Mouse (Mus musculus): Measurements from ENCODE around the gene Map3k6. TPM values are rescaled to one million over a fixed set of nuclear protein-coding genes. Genes with fewer than 3 reads are reported as not detected.

The Map3k6 gene
- total RNA-seq, 1 experiment, result 2.7 TPM

DNA sequence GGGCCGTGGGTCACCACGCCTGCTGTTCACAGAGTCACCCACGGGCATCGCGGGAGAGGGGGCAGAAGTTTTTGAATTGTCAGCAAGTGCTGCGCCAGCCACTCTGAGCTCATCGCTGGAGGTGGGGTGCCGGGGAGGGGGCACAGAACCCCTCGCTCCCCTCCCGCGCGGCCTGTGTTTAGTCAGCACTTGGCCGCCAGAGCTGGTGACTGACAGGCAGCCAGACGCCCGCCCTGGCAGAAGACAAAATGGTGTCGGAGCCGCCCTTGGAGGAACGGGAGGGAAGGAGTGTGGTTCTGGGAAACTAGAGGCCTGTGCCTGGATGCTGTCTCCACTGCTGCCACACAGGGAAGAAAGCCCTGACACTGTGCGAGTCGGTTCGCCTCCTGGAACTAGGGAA lies 40.3 kb upstream of the Map3k6 start:
- Histone ChIP-seq H3K9ac (ENCODE audit: insufficient read depth, low read depth, low read length, poor library complexity, severe bottlenecking) (peak overlapping the region; percentile 38), H3K9me3 (ENCODE audit: control insufficient read depth, insufficient read depth, low read depth, low read length) (no peaks in the 10 kb centered on the region), H3K4me1 (ENCODE audit: control insufficient read depth in 2 of 2, insufficient read depth in 2 of 2, low read length in 2 of 2, poor library complexity in 1 of 2) (peaks cover 12 to 44% of the 10 kb centered on the region in 2 experiments), H3K4me3 (ENCODE audit: insufficient read depth in 1 of 2, low read depth in 1 of 2, low read length in 2 of 2, poor library complexity in 1 of 2, severe bottlenecking in 1 of 2) (peak overlapping the region in 1 of 2 experiments; percentile 42; a peak in 2 of 4 replicates), H3K36me3 (ENCODE audit: control insufficient read depth, insufficient read depth, low read length, poor library complexity, severe bottlenecking) (peaks cover 13% of the 10 kb centered on the region), H3K27ac (ENCODE audit: insufficient read depth, low read depth, low read length, poor library complexity, severe bottlenecking) (no peak overlapping the region)
- no peak for TF ChIP-seq MAFK (IDR thresholded peaks at IDR 0.05; ENCODE audit: insufficient read depth, low read depth, low read length)
- TF ChIP-seq HCFC1 (IDR thresholded peaks at IDR 0.05; ENCODE audit: borderline replicate concordance, insufficient read depth, low read length), result no peak
- TF ChIP-seq ZC3H11A (IDR thresholded peaks at IDR 0.05; ENCODE audit: borderline replicate concordance, low read depth, low read length), result no peak
- TF ChIP-seq ZNF384 (IDR thresholded peaks at IDR 0.05; ENCODE audit: low read depth, low read length), result no peak
- no peak for TF ChIP-seq CHD2 (IDR thresholded peaks at IDR 0.05; ENCODE audit: low read depth, low read length)
- no peak for DNase-seq (ENCODE audit: low read depth, low spot score)
- in situ Hi-C loops (cut with MboI; ENCODE audit: low sequenced_read_pairs in 2 of 2, unreplicated experiment in 2 of 2), result no loop called here

DNA sequence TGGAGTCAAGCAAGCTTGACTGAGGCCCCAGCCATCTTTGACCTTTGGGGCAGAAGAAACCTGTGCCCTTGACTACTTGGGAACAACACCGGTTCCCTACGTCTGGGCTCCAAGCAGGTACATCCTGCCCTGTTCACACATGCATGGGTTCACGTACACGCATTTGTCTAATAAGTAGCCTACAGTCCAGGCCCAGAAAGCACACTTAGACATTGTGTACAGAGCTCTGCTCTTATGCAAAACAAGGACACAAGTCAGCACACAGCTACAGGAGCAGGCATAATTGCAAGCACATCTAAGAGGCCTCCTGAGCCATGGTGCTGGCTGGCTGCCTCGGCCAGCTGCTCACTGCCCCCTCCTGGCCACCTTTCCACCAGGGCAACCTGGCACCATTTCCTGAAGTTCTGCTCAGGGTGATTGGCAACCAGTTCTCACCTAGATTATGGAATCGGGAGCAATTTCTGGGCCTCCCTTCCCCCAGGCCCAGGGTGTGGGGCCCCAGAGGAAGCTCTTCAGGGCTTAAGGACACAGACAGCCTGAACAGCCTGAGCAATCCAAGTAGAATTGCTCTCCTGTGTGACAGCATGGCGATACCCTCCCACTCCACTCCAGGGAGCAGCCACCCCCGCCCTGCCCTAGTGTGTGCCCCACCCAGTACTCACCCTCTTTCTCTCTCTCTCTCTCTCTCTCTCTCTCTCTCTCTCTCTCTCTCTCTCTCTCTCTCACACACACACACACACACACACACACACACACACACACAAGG lies 39.4 kb upstream of the Map3k6 start:
- no peak for TF ChIP-seq MAFK (IDR thresholded peaks at IDR 0.05; ENCODE audit: insufficient read depth, low read depth, low read length)
- TF ChIP-seq CHD2 (IDR thresholded peaks at IDR 0.05; ENCODE audit: low read depth, low read length), result no peak
- TF ChIP-seq ZNF384 (IDR thresholded peaks at IDR 0.05; ENCODE audit: low read depth, low read length), result no peak

DNA sequence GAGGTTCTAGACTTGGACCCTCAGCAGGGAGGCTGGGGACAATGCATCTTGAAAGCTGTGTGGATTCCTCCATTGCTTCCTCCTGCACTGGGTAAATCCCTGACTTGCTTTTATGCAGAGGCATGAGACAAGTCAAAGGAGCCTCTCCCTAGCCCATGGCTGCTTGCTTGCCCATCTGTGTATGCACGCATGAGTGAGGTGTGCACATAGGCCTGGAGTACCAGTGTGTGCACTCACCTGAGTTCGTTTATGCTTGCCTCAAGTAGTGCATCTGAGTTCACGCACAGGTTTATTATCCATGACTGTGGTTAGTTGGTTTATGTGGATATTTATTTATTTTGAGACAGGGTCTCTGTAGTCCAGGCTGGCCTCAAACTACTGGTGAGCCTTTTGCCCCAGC lies 38.4 kb upstream of the Map3k6 start:
- no peak overlapping the region for H3K4me3 ChIP-seq (ENCODE audit: insufficient read depth in 1 of 2, low read depth in 1 of 2, low read length in 2 of 2, poor library complexity in 1 of 2, severe bottlenecking in 1 of 2)
- peaks cover 5 to 35% of the 10 kb centered on the region in 2 experiments; a peak in 3 of 4 replicates for H3K4me1 ChIP-seq (ENCODE audit: control insufficient read depth in 2 of 2, insufficient read depth in 2 of 2, low read length in 2 of 2, poor library complexity in 1 of 2)
- no peak overlapping the region; the same call in 1 of the 2 replicates for H3K27ac ChIP-seq (ENCODE audit: insufficient read depth, low read depth, low read length, poor library complexity, severe bottlenecking)
- in situ Hi-C loops (cut with MboI; ENCODE audit: low sequenced_read_pairs in 2 of 2, unreplicated experiment in 2 of 2), result no loop called here
- H3K9me3 ChIP-seq (ENCODE audit: control insufficient read depth, insufficient read depth, low read depth, low read length), result no peaks in the 10 kb centered on the region
- DNase-seq (ENCODE audit: low read depth, low spot score), result no peak
- no peaks in the 10 kb centered on the region; the same call in 1 of the 2 replicates for H3K36me3 ChIP-seq (ENCODE audit: control insufficient read depth, insufficient read depth, low read length, poor library complexity, severe bottlenecking)
- 0 out of 2 replicates have a peak overlapping the region, but pooled peaks have one; percentile 22 for H3K9ac ChIP-seq (ENCODE audit: insufficient read depth, low read depth, low read length, poor library complexity, severe bottlenecking)
- no peak for TF ChIP-seq HCFC1 (IDR thresholded peaks at IDR 0.05; ENCODE audit: borderline replicate concordance, insufficient read depth, low read length)
- TF ChIP-seq MAFK (IDR thresholded peaks at IDR 0.05; ENCODE audit: insufficient read depth, low read depth, low read length), result no peak
- TF ChIP-seq ZNF384 (IDR thresholded peaks at IDR 0.05; ENCODE audit: low read depth, low read length), result no peak
- TF ChIP-seq ZC3H11A (IDR thresholded peaks at IDR 0.05; ENCODE audit: borderline replicate concordance, low read depth, low read length), result no peak
- TF ChIP-seq CHD2 (IDR thresholded peaks at IDR 0.05; ENCODE audit: low read depth, low read length), result no peak

More for the DNA sequence above, 39.4 kb upstream of the Map3k6 start:
- peak overlapping the region; percentile 38; the same call in 1 of the 2 replicates for H3K9ac ChIP-seq (ENCODE audit: insufficient read depth, low read depth, low read length, poor library complexity, severe bottlenecking)
- peaks cover 11 to 42% of the 10 kb centered on the region in 2 experiments for H3K4me1 ChIP-seq (ENCODE audit: control insufficient read depth in 2 of 2, insufficient read depth in 2 of 2, low read length in 2 of 2, poor library complexity in 1 of 2)
- H3K4me3 ChIP-seq (ENCODE audit: insufficient read depth in 1 of 2, low read depth in 1 of 2, low read length in 2 of 2, poor library complexity in 1 of 2, severe bottlenecking in 1 of 2), result peak overlapping the region in 1 of 2 experiments; percentile 5; a peak in 2 of 4 replicates
- no peak overlapping the region for H3K27ac ChIP-seq (ENCODE audit: insufficient read depth, low read depth, low read length, poor library complexity, severe bottlenecking)
- H3K9me3 ChIP-seq (ENCODE audit: control insufficient read depth, insufficient read depth, low read depth, low read length), result no peaks in the 10 kb centered on the region
- in situ Hi-C loops (cut with MboI; ENCODE audit: low sequenced_read_pairs in 2 of 2, unreplicated experiment in 2 of 2), result no loop called here
- peaks cover 6% of the 10 kb centered on the region for H3K36me3 ChIP-seq (ENCODE audit: control insufficient read depth, insufficient read depth, low read length, poor library complexity, severe bottlenecking)
- no peak for DNase-seq (ENCODE audit: low read depth, low spot score)

DNA sequence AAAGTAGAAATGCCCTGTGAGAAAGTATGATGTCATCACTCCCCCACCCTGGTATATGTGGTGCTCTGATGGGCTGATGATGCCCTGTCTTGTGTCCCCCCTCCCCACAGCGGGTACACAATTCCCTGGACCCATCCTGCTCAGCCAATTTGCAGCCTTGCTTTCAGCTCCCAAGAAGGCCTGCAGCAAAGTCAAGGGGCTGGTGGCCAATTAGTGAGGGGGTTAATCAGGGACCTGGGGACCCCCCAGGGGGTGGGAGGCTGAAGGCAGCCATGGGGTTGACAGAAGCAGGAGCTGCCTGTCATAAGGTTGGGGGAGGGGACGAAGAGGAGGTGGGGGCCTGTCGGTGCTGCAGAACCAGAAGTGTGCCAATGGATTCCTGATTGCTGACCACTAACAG lies 37.0 kb upstream of the Map3k6 start:
- no peaks in the 10 kb centered on the region for H3K9me3 ChIP-seq (ENCODE audit: control insufficient read depth, insufficient read depth, low read depth, low read length)
- H3K4me1 ChIP-seq (ENCODE audit: control insufficient read depth in 2 of 2, insufficient read depth in 2 of 2, low read length in 2 of 2, poor library complexity in 1 of 2), result peaks cover 3 to 28% of the 10 kb centered on the region in 2 experiments; a peak in 3 of 4 replicates
- no peak overlapping the region for H3K27ac ChIP-seq (ENCODE audit: insufficient read depth, low read depth, low read length, poor library complexity, severe bottlenecking)
- no peak overlapping the region for H3K4me3 ChIP-seq (ENCODE audit: insufficient read depth in 1 of 2, low read depth in 1 of 2, low read length in 2 of 2, poor library complexity in 1 of 2, severe bottlenecking in 1 of 2)
- DNase-seq (ENCODE audit: low read depth, low spot score), result no peak
- no peaks in the 10 kb centered on the region for H3K36me3 ChIP-seq (ENCODE audit: control insufficient read depth, insufficient read depth, low read length, poor library complexity, severe bottlenecking)
- TF ChIP-seq ZNF384 (IDR thresholded peaks at IDR 0.05; ENCODE audit: low read depth, low read length), result no peak
- TF ChIP-seq HCFC1 (IDR thresholded peaks at IDR 0.05; ENCODE audit: borderline replicate concordance, insufficient read depth, low read length), result no peak
- in situ Hi-C loops (cut with MboI; ENCODE audit: low sequenced_read_pairs in 2 of 2, unreplicated experiment in 2 of 2), result no loop called here
- no peak overlapping the region for H3K9ac ChIP-seq (ENCODE audit: insufficient read depth, low read depth, low read length, poor library complexity, severe bottlenecking)

Measured in ES-E14 (cell line).